Mouse (Mus musculus): Measurements from ENCODE around the gene Olfr766-ps1.
"Not testable (repeated sequence)": the region's sequence is repeated elsewhere in the genome, so short reads cannot be mapped to it uniquely, and the experiment has no call there.

The Olfr766-ps1 gene

DNA sequence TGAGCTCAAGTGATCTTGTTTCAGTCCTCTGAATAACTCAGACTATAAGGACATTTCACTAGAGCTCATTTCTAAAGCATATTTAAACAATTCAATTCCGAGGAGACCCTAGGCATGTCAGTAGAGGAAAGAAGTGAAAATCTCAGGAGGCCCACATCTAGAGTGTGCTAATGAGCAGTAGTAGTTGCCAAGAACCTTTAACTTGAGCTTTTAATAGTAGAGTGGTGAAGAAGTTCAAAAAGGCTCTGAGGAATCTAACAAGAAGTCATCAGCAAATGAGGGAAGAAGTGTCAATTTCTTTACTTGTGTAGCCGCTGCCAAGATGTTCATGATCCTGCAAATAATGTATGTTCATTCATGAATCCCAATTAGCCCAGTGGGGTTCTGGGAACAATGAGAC, at the start of gene Olfr766-ps1:
TSS of gene Olfr766-ps1 (minus strand) at position 101 of the 400 bp plus-strand sequence.
- DNase-seq (ENCODE audit: low read depth) = no peak

DNA sequence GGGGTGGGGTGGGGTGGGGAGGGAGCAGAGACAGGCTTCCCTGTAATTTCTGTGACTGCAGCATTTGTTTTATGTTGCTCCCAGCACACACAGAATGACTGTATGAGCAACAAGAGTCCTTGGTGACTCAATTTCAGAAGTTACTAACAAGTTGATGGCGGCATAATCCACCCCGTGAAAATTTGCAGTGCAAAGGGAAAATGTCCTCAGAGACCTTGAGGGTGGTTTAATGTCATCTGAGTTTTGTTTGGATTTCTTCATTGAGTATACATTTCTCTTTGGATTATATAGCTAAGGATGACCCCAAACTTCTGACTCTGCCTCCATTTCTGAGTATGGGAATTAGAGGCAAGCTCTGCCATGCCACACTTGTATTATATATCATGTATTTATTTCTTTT, 49.0 kb upstream of the Olfr766-ps1 start, which contains the start of gene Olfr769:
TSS of gene Olfr769 (minus strand) at position 101 of the 400 bp plus-strand sequence.
- no peak for DNase-seq (ENCODE audit: low read depth)

- no peak for DNase-seq (ENCODE audit: low read depth)
Observed at GRCm38 (mm10) chr10:129115146-129115545, 46.4 kb upstream of the Olfr766-ps1 start.

DNA sequence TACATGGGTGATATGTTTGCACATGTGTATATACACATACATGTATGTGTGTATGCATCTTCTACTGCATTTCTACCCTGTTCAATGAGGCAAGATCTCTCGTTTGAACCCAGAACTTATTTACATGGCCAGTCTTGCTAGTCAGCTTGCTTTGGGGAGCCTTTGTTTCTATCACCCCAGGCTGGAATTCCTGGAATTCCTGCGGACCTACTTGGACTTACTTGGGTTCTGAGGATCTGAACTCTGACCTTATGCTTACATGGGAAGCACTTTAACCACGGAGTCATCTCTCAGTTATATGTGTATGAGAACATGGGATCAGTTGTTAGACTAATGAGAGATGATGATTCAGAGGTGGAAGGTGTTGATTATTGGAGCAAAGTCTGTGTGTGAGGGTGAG, 32.5 kb upstream of the Olfr766-ps1 start:
- DNase-seq (ENCODE audit: low read depth) = no peak

GRCm38 (mm10) chr10:129099275-129099674, 30.5 kb upstream of the Olfr766-ps1 start, which contains the start of gene Olfr768:
Gene Olfr768 (minus strand): TSS chr10:129099375.
- DNase-seq (ENCODE audit: low read depth) = no peak

GRCm38 (mm10) chr10:129082810-129083209, 14.0 kb upstream of the Olfr766-ps1 start, which contains the start of gene Olfr767:
Gene Olfr767 (minus strand): TSS chr10:129082910.
- not testable (repeated sequence) for DNase-seq (ENCODE audit: low read depth)

- DNase-seq (ENCODE audit: low read depth) = not testable (repeated sequence)
Observed at GRCm38 (mm10) chr10:129049898-129050297, 18.9 kb downstream of the Olfr766-ps1 start, which contains the start of gene Olfr765. Gene Olfr765 (minus strand): TSS chr10:129049998.

GRCm38 (mm10) chr10:129039796-129040195, 29.0 kb downstream of the Olfr766-ps1 start, which contains the start of gene Olfr764-ps1:
Gene Olfr764-ps1 (minus strand): TSS chr10:129039896.
- DNase-seq (ENCODE audit: low read depth) = no peak

- DNase-seq (ENCODE audit: low read depth) = no peak
Observed at GRCm38 (mm10) chr10:129028343-129028742, 40.4 kb downstream of the Olfr766-ps1 start.

GRCm38 (mm10) chr10:129026018-129026662, 42.6 kb downstream of the Olfr766-ps1 start:
- DNase-seq (ENCODE audit: low read depth) = peak; percentile 37

DNA sequence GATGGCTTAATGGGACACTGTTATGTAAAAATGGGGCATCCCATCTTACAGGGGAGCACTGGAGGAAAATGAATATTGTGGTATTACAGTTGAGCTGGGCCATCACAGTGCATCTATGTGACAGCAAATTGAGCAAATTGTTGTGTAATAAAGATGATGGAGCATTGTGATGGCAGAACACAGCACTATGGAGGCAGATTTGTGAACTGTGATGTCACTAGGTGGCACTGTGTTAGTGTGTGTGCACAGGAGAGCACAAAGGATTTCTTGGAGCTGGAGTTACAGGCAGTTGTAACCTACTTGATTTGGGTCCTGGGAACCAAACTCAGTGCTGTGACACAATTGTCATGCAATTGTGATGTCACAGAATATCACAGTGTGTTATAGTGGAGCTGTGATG, 45.5 kb downstream of the Olfr766-ps1 start:
- DNase-seq (ENCODE audit: low read depth) = no peak

GRCm38 (mm10) chr10:129014477-129014876, 54.3 kb downstream of the Olfr766-ps1 start:
- no peak for DNase-seq (ENCODE audit: low read depth)

Measured in c-Kit-positive CD71-negative TER-119-negative erythroid progenitor cells, embryonic 14.5 days (primary cell).